Mouse (Mus musculus): ENCODE data around the gene Inka2. TPM values are rescaled to one million over a fixed set of nuclear protein-coding genes. Genes with fewer than 3 reads are reported as not detected.
A peak's percentile ranks its signal among the peaks of the same experiment; 100 is the strongest.
"Not testable (repeated sequence)": the region's sequence is repeated elsewhere in the genome, so short reads cannot be mapped to it uniquely, and the experiment has no call there.

Gene Inka2
- total RNA-seq, 2 experiments from 2014 or later = 75.4 to 105 TPM

DNA sequence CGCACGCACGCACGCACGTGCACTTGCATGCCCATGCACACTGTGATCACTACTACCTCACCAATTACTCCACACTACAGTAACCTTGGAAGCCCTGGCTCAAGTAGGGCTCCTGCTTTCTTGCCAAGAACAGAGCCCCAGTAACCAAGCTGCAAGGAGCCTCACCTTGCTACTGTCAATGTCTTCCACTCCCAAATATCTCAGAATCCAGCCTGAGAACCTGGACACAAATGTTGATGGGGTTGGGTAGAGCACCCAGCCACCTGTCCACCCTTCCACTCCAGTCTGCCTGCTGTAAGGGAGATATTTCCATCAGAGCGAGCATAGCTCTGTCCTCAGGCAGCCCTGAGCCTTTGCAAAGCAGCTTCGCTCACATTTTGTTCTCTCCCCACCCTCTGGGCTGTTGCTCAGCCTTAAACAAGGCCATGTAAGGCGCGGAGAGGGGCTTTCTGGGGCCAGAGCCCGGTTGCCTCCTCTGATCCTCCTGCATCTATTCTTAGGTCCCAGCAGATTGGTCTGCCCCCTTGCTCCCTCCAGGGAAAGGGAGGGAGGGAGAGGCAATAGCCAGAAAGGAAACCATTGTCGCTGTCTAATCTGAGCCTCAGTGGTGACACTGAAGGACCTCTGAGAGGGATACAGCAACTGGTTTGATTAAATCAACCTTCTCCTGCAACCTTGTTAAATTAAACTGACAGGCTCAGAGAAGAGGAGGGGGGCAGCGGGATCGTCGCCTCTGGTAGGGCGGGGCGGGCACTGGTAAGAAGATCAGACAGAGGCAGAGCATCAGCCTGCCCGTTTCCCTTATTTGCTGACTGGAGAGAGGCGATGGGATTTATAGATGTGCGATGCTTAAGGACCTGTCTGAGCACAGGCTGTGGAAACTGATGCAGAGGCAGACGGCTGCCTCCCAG lies 8.7 kb upstream of the Inka2 start:
- DNase-seq (ENCODE audit: low spot score in 2 of 2) = peak in 1 of 2 experiments; percentile 65
- intact Hi-C loops (cut with DNase I) = no loop called here

- DNase-seq (ENCODE audit: low spot score in 2 of 2) = no peak
- intact Hi-C loops (cut with DNase I) = no loop called here
Observed at GRCm38 (mm10) chr3:105696387-105697147, 7.8 kb upstream of the Inka2 start.

DNA sequence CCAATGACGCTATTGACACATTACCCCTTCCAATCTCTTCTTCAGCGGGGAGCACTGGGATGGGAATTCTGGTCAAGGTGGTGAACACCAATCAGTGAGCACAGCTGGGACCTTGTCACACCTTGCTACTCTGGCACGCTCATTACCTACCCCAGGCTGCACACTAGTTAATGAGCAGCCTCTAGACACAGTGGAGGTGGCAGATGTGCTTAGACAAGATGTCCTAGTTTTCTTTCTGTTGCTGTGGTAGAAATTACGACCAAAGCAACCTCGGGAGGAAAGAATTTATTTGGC lies 7.3 kb upstream of the Inka2 start:
- intact Hi-C loops (cut with DNase I) = no loop called here
- DNase-seq (ENCODE audit: low spot score in 2 of 2) = no peak

GRCm38 (mm10) chr3:105698311-105698710 lies 6.1 kb upstream of the Inka2 start:
- DNase-seq (ENCODE audit: low spot score in 2 of 2) = no peak
- intact Hi-C loops (cut with DNase I) = no loop called here

DNA sequence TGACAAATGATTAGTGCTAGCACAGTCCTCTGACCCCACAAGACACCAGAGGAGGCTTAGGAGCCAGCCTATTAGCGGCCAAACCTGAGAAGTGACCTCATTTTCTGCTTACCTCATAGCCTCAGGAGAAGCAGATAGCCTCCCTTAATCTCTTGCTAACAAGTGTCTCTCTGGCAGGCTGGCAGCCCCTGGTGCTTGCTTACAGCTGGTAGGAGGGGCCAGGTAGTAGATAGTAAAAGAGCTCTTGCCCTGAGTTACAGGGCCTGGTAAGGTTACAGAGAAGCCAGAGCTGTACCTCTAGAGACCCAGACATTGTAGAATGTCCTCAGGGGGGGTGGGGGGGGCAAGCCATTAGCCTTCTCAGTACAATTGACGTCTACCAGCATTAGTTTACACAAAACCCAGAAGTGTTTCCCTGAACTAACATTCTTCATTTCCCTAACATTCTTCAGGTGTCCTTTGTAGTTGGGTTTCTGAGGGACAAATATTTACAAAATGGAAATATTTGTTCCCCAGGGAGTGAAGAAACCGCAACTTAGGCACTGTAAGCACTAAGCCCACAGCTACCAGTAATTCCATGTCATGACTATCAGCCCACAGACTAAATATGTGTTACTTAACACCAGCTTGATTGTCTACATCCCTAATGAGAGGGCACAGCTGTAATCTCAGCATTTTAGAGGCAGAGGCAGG lies 5.0 kb upstream of the Inka2 start:
- intact Hi-C loops (cut with DNase I) = no loop called here
- no peak for DNase-seq (ENCODE audit: low spot score in 2 of 2)

- intact Hi-C loops (cut with DNase I); DNase-seq (ENCODE audit: low spot score in 2 of 2): not testable (repeated sequence)
Observed at GRCm38 (mm10) chr3:105700786-105701185, 3.6 kb upstream of the Inka2 start.

GRCm38 (mm10) chr3:105701399-105701798 lies 3.0 kb upstream of the Inka2 start:
- intact Hi-C loops (cut with DNase I) = no loop called here
- no peak for DNase-seq (ENCODE audit: low spot score in 2 of 2)

DNA sequence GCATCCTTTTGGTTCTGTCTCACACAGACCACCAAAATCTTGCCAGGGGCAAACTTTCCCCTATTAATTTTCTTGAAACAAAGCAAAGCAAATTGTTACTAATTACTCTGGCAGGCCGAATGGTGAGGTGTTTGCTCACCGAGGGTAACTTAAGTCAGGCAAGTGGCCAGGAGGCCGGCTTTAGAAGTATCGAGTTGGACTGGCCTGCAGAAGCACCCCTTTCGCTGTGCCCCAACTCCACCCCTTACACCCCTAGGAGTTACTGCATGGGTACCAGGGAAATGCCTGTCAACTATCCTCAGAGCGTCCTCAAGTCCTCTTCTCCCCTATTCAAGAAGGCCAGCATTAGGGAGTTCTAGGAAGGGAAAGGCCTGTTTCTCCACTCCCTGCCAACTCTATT lies 828 bp upstream of the Inka2 start:
- DNase-seq (ENCODE audit: low spot score in 2 of 2) = no peak
- intact Hi-C loops (cut with DNase I) = no loop called here

- DNase-seq (ENCODE audit: low spot score in 2 of 2) = peak; percentile 83 to 84
- intact Hi-C loops (cut with DNase I) = loop anchor here (1.0 to 2.0 kb wide), 2 partner anchors 12 to 16 kb away; no protein-coding TSS in a partner anchor
Observed at GRCm38 (mm10) chr3:105705061-105705549, 706 bp downstream of the Inka2 start.

DNA sequence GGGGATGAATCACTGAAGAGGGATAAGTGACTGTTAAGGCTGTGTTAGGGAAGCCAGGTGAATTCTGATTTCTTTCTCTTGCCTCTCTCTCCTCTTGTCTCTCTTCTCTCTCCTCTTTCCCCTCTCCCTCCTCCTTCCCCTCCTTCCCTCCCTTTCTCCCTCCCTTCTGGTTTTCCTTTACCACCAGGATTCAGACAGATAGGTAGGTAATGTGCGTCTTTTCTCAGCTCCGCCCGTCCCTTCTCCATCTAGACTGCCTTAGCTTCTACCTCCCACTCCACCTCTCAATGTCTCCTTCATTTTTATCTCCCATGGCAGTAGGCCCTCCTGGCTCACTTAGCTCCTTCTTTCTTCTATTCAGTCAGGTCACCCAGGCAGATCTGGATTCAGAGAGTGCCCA lies 1.2 kb downstream of the Inka2 start:
- intact Hi-C loops (cut with DNase I) = loop anchor here (1.0 to 2.0 kb wide), 2 partner anchors 12 to 17 kb away; no protein-coding TSS in a partner anchor
- no peak for DNase-seq (ENCODE audit: low spot score in 2 of 2)

- peak; percentile 65 to 82 for DNase-seq (ENCODE audit: low spot score in 2 of 2)
- intact Hi-C loops (cut with DNase I) = no loop called here
Observed at GRCm38 (mm10) chr3:105706366-105707020, 2.1 kb downstream of the Inka2 start.

GRCm38 (mm10) chr3:105707590-105707989 lies 3.2 kb downstream of the Inka2 start:
- no peak for DNase-seq (ENCODE audit: low spot score in 2 of 2)
- intact Hi-C loops (cut with DNase I) = no loop called here

GRCm38 (mm10) chr3:105710246-105710645 lies 5.8 kb downstream of the Inka2 start:
- intact Hi-C loops (cut with DNase I) = no loop called here

DNA sequence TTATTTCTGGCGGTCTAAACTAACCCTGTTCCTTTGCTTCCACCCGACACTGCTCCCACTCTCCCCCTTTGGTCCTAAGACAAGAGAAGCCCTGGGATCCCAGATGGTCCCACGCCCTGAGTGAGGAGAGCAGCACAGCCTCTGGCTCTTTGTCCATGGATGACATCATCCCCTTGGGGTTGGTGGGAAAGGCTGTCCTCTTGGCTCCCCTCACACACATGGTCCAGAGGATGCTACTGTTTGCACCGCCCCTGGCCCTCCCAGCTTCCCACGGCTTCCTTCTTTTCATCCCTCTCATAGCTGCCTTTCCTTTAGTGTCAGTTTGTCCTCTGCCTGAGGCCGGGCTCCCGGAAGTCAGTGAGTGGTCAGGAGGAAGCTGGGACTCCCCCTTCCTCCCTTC lies 7.3 kb downstream of the Inka2 start:
- intact Hi-C loops (cut with DNase I) = no loop called here
- DNase-seq (ENCODE audit: low spot score in 2 of 2) = no peak

More at GRCm38 (mm10) chr3:105710246-105710645, 5.8 kb downstream of the Inka2 start:
- no peak for DNase-seq (ENCODE audit: low spot score in 2 of 2)

DNA sequence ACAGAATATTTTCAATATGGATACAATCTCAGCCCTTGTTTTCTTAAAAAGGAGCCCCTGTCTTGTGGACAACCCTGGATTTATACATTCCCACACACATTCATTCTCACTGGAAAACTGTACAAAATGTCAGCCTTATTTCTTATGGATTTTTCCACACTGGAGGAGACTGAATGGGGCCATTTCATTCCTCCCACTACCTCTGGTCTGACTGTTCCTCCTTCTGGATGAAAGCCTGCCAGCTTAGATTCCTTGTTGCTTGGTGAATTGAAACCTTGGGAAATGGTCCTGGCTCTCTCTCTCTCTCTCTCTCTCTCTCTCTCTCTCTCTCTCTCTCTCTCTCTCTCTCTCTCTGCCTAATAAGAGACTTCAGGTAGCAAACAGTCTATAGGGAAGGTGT lies 8.4 kb downstream of the Inka2 start:
- intact Hi-C loops (cut with DNase I) = no loop called here
- no peak for DNase-seq (ENCODE audit: low spot score in 2 of 2)

DNA sequence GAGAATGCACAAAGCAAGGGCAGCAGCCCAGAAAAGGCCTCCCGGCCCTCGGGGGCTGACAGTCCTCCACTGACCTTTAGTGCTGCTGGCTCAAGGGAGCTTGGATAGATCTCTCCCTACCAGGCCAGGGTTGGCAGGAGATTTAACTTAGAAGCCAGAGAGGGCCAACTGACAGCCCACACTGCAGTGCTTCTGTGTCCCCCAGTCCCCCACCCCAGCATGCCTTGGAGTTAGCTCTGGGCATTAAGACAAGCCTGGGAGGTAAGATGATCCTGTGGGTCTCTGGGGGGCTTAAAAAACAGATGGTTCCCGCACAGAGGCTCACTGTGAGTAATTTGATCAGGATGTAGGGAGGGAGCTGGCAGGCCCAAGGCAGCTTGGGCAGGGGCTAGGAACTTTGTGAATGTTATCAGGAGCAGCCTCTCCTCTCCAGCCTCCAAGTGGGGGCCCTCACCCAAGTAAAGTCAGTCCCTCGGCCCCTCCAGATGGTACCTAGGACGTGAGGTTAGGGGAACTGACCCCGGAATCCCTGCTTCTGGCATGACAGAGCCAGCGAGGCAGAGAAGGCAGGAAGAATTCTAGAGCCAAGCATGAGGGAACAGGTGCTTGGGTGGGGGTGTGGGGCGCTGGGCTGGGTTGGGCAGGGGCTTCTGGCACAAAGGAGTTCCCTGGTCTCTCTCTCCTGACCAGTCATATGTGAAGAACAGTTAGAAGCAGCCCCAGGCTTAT lies 9.9 kb downstream of the Inka2 start:
- DNase-seq (ENCODE audit: low spot score in 2 of 2) = no peak
- intact Hi-C loops (cut with DNase I) = no loop called here

DNA sequence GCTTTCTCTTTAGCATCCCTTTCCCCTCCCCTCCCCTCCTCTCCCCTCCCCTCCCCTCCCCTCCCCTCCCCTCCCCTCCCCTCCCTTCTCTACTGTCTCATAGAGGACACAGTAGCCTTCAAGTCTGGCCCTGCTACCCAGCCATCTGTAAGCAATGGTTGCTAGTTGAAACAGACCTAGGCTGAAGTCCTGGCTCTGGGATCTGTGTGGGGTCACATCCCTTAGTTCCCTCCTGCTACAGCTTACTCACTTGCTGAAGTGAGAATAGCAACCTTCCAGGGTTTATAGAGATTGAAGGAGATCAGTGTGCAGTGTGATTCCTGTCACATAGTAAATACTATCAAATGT lies 10.4 kb downstream of the Inka2 start:
- DNase-seq (ENCODE audit: low spot score in 2 of 2) = no peak
- intact Hi-C loops (cut with DNase I) = no loop called here

DNA sequence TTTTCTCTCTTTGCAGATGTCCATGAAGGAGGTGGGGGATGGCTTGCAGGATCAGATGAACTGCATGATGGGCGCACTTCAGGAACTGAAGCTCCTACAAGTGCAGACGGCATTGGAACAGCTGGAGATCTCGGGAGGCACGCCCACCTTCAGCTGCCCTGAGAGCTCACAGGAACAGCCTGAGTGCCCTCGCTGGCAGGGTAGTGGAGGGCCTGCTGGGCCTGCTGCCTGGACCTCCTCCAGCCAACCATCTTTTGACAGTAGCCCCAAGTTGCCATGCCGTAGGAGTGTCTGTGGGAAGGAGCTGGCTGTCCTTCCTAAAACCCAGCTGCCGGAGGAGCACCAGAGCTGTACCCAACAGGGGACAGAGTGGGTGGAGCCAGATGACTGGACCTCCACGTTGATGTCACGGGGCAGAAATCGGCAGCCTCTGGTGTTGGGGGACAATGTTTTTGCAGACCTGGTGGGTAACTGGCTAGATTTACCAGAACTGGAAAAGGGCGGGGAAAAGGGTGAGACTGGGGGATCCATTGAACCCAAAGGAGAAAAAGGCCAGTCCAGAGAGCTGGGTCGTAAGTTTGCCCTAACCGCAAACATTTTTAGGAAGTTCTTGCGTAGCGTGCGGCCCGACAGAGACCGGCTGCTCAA lies 12.1 kb downstream of the Inka2 start:
- intact Hi-C loops (cut with DNase I) = no loop called here
- DNase-seq (ENCODE audit: low spot score in 2 of 2) = no peak
